Comparison of ENCODE assay signal across 25 mouse cellular contexts in the genomic region with DNA sequence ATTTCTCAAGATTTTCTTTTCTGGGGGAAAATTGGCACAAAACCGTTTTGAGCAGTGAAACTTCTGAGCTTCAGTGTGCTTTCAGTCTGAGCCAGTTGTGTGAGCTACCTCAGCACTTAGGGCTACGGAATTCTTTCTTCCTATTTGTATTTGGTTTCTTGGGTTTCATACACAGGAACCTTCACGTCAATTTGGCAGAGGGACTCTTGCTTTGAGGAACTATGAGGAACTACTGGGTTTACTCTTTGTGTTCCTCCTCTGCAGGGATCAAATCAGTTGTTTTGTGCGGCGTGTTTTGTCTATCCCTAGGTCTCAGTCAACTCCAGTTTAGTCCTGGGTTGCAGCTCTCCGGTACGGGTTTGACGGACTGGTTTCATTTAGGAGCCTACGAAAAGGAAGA. TPM values are rescaled to one million over a fixed set of nuclear protein-coding genes. Genes with fewer than 3 reads are reported as not detected.
DNase-seq lines count a peak whose midpoint lies in the region; ATAC-seq and TF ChIP-seq lines count a peak whose summit lies in the region.
"Had no signal": no experiment of that assay in that cellular context is flagged by ENCODE, and none has a peak within 500 bp of the region (broad histone marks: within the 10 kb centered on the region; RNA-seq: fewer than 3 reads in every experiment).

No protein-coding gene starts in this region.

- H3K4me2 ChIP-seq in CH12.LX (ENCODE audit: insufficient read depth, low read depth, poor library complexity, severe bottlenecking), result 0 out of 2 replicates have a peak overlapping the region, but pooled peaks have one; percentile 1
- H3K4me2 ChIP-seq in hindbrain, postnatal 0 days (ENCODE audit: low read depth, low read length), result no peak overlapping the region
- H3K4me2 ChIP-seq: embryonic facial prominence, embryonic 13.5 days; embryonic facial prominence, embryonic 15.5 days; forebrain, embryonic 13.5 days; forebrain, embryonic 15.5 days had no signal

- H3K9me3 ChIP-seq in CH12.LX (replicated peaks; ENCODE audit: low read length), result no peaks in the 10 kb centered on the region
- no peaks in the 10 kb centered on the region for H3K9me3 ChIP-seq in hindbrain, postnatal 0 days (ENCODE audit: low read length)
- H3K9me3 ChIP-seq: embryonic facial prominence, embryonic 13.5 days; embryonic facial prominence, embryonic 15.5 days; forebrain, embryonic 13.5 days; forebrain, embryonic 15.5 days had no signal

- no peak for TF ChIP-seq CTCF in CH12.LX (conservative IDR thresholded peaks at IDR 0.05 in 1 of 2, IDR thresholded peaks at IDR 0.05 in 1 of 2; ENCODE audit: low read depth in 2 of 2, low read length in 2 of 2)
- no peak for TF ChIP-seq CTCF in hindbrain, postnatal 0 days (IDR thresholded peaks at IDR 0.05; ENCODE audit: low read depth)
- TF ChIP-seq CTCF in thymus, adult 2 months (IDR thresholded peaks at IDR 0.05; ENCODE audit: borderline replicate concordance, control insufficient read depth, extremely low read depth, insufficient read depth, low read length, poor library complexity), result no peak

- WGBS in hindbrain, postnatal 0 days, result 84% methylated on average over 9 of the region's 9 CpGs
- WGBS in thymus, adult 2 months, result 40% methylated on average over 9 of the region's 9 CpGs

- H3K27me3 ChIP-seq in CH12.LX (replicated peaks), result no peaks in the 10 kb centered on the region
- no peaks in the 10 kb centered on the region for H3K27me3 ChIP-seq in hindbrain, postnatal 0 days (ENCODE audit: insufficient read depth, low read length)
- no peaks in the 10 kb centered on the region for H3K27me3 ChIP-seq in thymus, adult 2 months (ENCODE audit: control insufficient read depth, insufficient read depth, low read length)
- H3K27me3 ChIP-seq: embryonic facial prominence, embryonic 13.5 days; embryonic facial prominence, embryonic 15.5 days; forebrain, embryonic 13.5 days; forebrain, embryonic 15.5 days had no signal

- in situ Hi-C loops in CH12.LX (cut with MboI; ENCODE audit: low pct_ligation_motif_present, low pct_unique_long_range_greater_than_20kb, low sequenced_read_pairs), result no loop called here

- H3K27ac ChIP-seq in CH12.LX (ENCODE audit: insufficient read depth, low read depth), result no peak overlapping the region
- H3K27ac ChIP-seq in hindbrain, postnatal 0 days, result no peak overlapping the region
- no peak overlapping the region for H3K27ac ChIP-seq in thymus, adult 2 months (ENCODE audit: control insufficient read depth, insufficient read depth, low read length)
- H3K27ac ChIP-seq: embryonic facial prominence, embryonic 13.5 days; embryonic facial prominence, embryonic 15.5 days; forebrain, embryonic 13.5 days; forebrain, embryonic 15.5 days had no signal

- no peak overlapping the region for H3K4me3 ChIP-seq in CH12.LX (replicated peaks in 1 of 3; ENCODE audit: low read depth in 2 of 3, low read length in 2 of 3, poor library complexity in 1 of 3)
- H3K4me3 ChIP-seq in hindbrain, postnatal 0 days (ENCODE audit: low read length), result no peak overlapping the region
- H3K4me3 ChIP-seq in thymus, adult 2 months (ENCODE audit: control insufficient read depth, insufficient read depth, low read length), result no peak overlapping the region
- H3K4me3 ChIP-seq: embryonic facial prominence, embryonic 13.5 days; embryonic facial prominence, embryonic 15.5 days; forebrain, embryonic 13.5 days; forebrain, embryonic 15.5 days had no signal

- TF ChIP-seq RAD21 in CH12.LX (IDR thresholded peaks at IDR 0.05; ENCODE audit: low read depth, low read length), result no peak

- TF ChIP-seq POLR2A in CH12.LX (IDR thresholded peaks at IDR 0.05; ENCODE audit: low read depth, low read length), result no peak
- TF ChIP-seq POLR2A in thymus, adult 2 months (IDR thresholded peaks at IDR 0.05; ENCODE audit: control insufficient read depth, extremely low read depth, insufficient read depth, low read length, poor library complexity), result no peak

- H3K36me3 ChIP-seq in CH12.LX (replicated peaks in 1 of 2; ENCODE audit: control insufficient read depth in 1 of 2, insufficient read depth in 1 of 2, low read length in 1 of 2), result no peaks in the 10 kb centered on the region
- H3K36me3 ChIP-seq in hindbrain, postnatal 0 days (ENCODE audit: insufficient read depth, low read length), result no peaks in the 10 kb centered on the region
- H3K36me3 ChIP-seq in thymus, adult 2 months (ENCODE audit: control insufficient read depth, insufficient read depth, low read length), result no peaks in the 10 kb centered on the region
- H3K36me3 ChIP-seq: embryonic facial prominence, embryonic 13.5 days; embryonic facial prominence, embryonic 15.5 days; forebrain, embryonic 15.5 days had no signal

- dilution Hi-C loops in CH12.LX (cut with MboI; ENCODE audit: extremely low pct_ligation_motif_present, extremely low pct_unique_long_range_greater_than_20kb, low sequenced_read_pairs), result no loop called here

- no peak overlapping the region for H3K9ac ChIP-seq in CH12.LX (ENCODE audit: insufficient read depth, low read depth)
- no peak overlapping the region for H3K9ac ChIP-seq in hindbrain, postnatal 0 days (replicated peaks; ENCODE audit: low read length)
- H3K9ac ChIP-seq: embryonic facial prominence, embryonic 13.5 days; embryonic facial prominence, embryonic 15.5 days; forebrain, embryonic 13.5 days; forebrain, embryonic 15.5 days; forebrain, postnatal 0 days had no signal

- H3K4me1 ChIP-seq in CH12.LX (ENCODE audit: control insufficient read depth in 1 of 2, insufficient read depth in 2 of 2), result no peaks in the 10 kb centered on the region; a peak in 1 of 4 replicates
- H3K4me1 ChIP-seq in hindbrain, postnatal 0 days (ENCODE audit: insufficient read depth, low read length), result no peaks in the 10 kb centered on the region
- no peaks in the 10 kb centered on the region for H3K4me1 ChIP-seq in thymus, adult 2 months (replicated peaks; ENCODE audit: control insufficient read depth, insufficient read depth, low read length)
- H3K4me1 ChIP-seq: embryonic facial prominence, embryonic 15.5 days; forebrain, embryonic 15.5 days had no signal

- no peak for TF ChIP-seq EP300 in CH12.LX (IDR thresholded peaks at IDR 0.05; ENCODE audit: low read length)

- H3K79me2 ChIP-seq in CH12.LX (replicated peaks; ENCODE audit: control insufficient read depth, extremely low read depth, insufficient read depth, poor library complexity, severe bottlenecking), result no peaks in the 10 kb centered on the region

- ATAC-seq in common myeloid progenitor, adult 5-6 weeks (replicated peaks; ENCODE audit: low read depth, poor library complexity, severe bottlenecking), result peak; percentile 82
- ATAC-seq in hematopoietic stem cell, adult 5-6 weeks (replicated peaks in 1 of 2; ENCODE audit: insufficient read depth in 1 of 2, low FRiP score in 2 of 2, low TSS enrichment in 1 of 2, low read depth in 1 of 2, poor library complexity in 2 of 2, severe bottlenecking in 2 of 2), result peak; percentile 73 to 85
- peak; percentile 82 for ATAC-seq in megakaryocyte, adult 5-6 weeks (ENCODE audit: poor library complexity, severe bottlenecking)
- ATAC-seq in hindbrain, postnatal 0 days, result no peak
- no peak for ATAC-seq in erythroblast, adult 5-6 weeks (replicated peaks; ENCODE audit: low FRiP score, poor library complexity, severe bottlenecking)
- ATAC-seq: CD4-positive, CD25-positive, alpha-beta regulatory T cell, adult 4 months; forebrain, embryonic 13.5 days; forebrain, embryonic 15.5 days; forebrain, postnatal 0 days had no signal

- DNase-seq in CH12.LX (ENCODE audit: extremely low read depth), result no peak
- DNase-seq in hindbrain, postnatal 0 days (ENCODE audit: low spot score), result no peak
- no peak for DNase-seq in thymus, adult 2 months
- no peak for DNase-seq in frontal cortex, postnatal 25 days (ENCODE audit: low spot score in 2 of 2)
- DNase-seq: adrenal gland, adult 2 months; adrenal gland, postnatal 10 days; adrenal gland, postnatal 25 days; B cell, adult 2 months; cerebellum, adult 11-12 months; cerebellum, adult 2 months; cerebellum, adult 9-10 months; cerebellum, postnatal 10 days; cerebellum, postnatal 25 days; embryo, embryonic 11 days; forebrain, postnatal 0 days had no signal

TF ChIP-seq in CH12.LX, 34 proteins besides CTCF, POLR2A, EP300 and RAD21:
- TF ChIP-seq ZC3H11A (IDR thresholded peaks at IDR 0.05; ENCODE audit: low read depth, low read length) (no peak), KAT2A (IDR thresholded peaks at IDR 0.05; ENCODE audit: insufficient replicate concordance, low read length) (no peak), USF1 (IDR thresholded peaks at IDR 0.05; ENCODE audit: low read depth, low read length) (no peak), UBTF (IDR thresholded peaks at IDR 0.05; ENCODE audit: low read depth, low read length) (no peak), RCOR1 (conservative IDR thresholded peaks at IDR 0.05; ENCODE audit: low read depth, low read length) (no peak), MEF2A (IDR thresholded peaks at IDR 0.05; ENCODE audit: borderline replicate concordance, low read depth, low read length) (no peak), TBP (conservative IDR thresholded peaks at IDR 0.05; ENCODE audit: low read depth, low read length) (no peak), MXI1 (IDR thresholded peaks at IDR 0.05; ENCODE audit: low read depth, low read length) (no peak), NRF1 (IDR thresholded peaks at IDR 0.05; ENCODE audit: low read depth, low read length) (no peak)

RNA-seq across cellular contexts. Expression of gene Ednrb, which starts 17.9 kb away (rescaled TPM):
- total RNA-seq in CH12.LX (2012; rRNA removed), result not detected in 2 replicates
- not detected in 2 replicates for total RNA-seq in CH12.LX (2014; rRNA removed)
- not detected in 2 replicates for polyA plus RNA-seq in CH12.LX (2012; ENCODE audit: insufficient read length, low read depth)
- total RNA-seq in common myeloid progenitor, adult 5-6 weeks (2017), result 0.23 TPM in 1 of 2 replicates, not detected in the other
- total RNA-seq in hematopoietic stem cell, adult 5-6 weeks (2017), result 0.38 and 0.89 TPM in 2 replicates
- 3.1 and 4.8 TPM in 2 replicates for total RNA-seq in megakaryocyte, adult 5-6 weeks (2015)
- 2.8 and 4.1 TPM in 2 replicates for total RNA-seq in megakaryocyte, adult 5-6 weeks (2017)
- total RNA-seq in hindbrain, postnatal 0 days (2014; rRNA removed), result 199 and 221 TPM in 2 replicates
- 208 and 232 TPM in 2 replicates for polyA plus RNA-seq in hindbrain, postnatal 0 days (2015; fragmentation: Nextera tagmentation; extraction: Ambion mirVana)
- polyA plus RNA-seq in thymus, adult 2 months (2012; rRNA removed), result 0.82 and 1.0 TPM in 2 replicates
- 0.42 TPM in 1 of 2 replicates, not detected in the other for total RNA-seq in erythroblast, adult 5-6 weeks (2015; ENCODE audit: low replicate concordance)
- 0.60 TPM in 1 of 2 replicates, not detected in the other for total RNA-seq in erythroblast, adult 5-6 weeks (2017; ENCODE audit: low replicate concordance)
- total RNA-seq: MEL had no signal

Comparison
In these comparisons a context has a peak if more than half of its experiments do, and no peak if none do; other contexts are left out.
1. ATAC-seq: peak in common myeloid progenitor, adult 5-6 weeks (single experiment), hematopoietic stem cell, adult 5-6 weeks (2 of 2) and megakaryocyte, adult 5-6 weeks (single experiment); none in hindbrain, postnatal 0 days (single experiment) and erythroblast, adult 5-6 weeks (single experiment).
2. RNA of gene Ednrb, which starts 17.9 kb away (total RNA-seq): 199 to 221 TPM in hindbrain, postnatal 0 days; 2.8 to 4.8 TPM in megakaryocyte, adult 5-6 weeks, 0.38 to 0.89 TPM in hematopoietic stem cell, adult 5-6 weeks, 0.42 to 0.60 TPM in erythroblast, adult 5-6 weeks, 0.23 TPM in common myeloid progenitor, adult 5-6 weeks and not detected in CH12.LX; every median in the first group is over 10 times any median in the second.